Mouse (Mus musculus) erythroblast, adult 5-6 weeks (primary cell): ENCODE data around the gene Prcp. TPM values are rescaled to one million over a fixed set of nuclear protein-coding genes. Genes with fewer than 3 reads are reported as not detected.
"Not testable (repeated sequence)": the region's sequence is repeated elsewhere in the genome, so short reads cannot be mapped to it uniquely, and the experiment has no call there.

ENCODE experiments used
- ATAC-seq: replicated peaks from 2 replicates; pipeline ENCODE4 v1.8.0; 2016; ENCODE audit warnings: moderate number of reproducible peaks, mild to moderate bottlenecking, moderate TSS enrichment, inconsistent platforms; ENCODE audit not compliant: poor library complexity, low FRiP score, severe bottlenecking
- total RNA-seq, 2 experiments: library from RNA; stranded (forward) in 1 of 2; stranded (reverse) in 1 of 2; fragments of 150-400 nt in 1 of 2; fragments of 200-764, 138-1000 nt in 1 of 2; gene quantifications; 2 replicates each; pipeline versions ENCODE4 v1.2.3 to v1.2.4; 2015 to 2017; ENCODE audit warnings: low replicate concordance in 2 of 2

The Prcp gene
- total RNA-seq, 2 experiments from 2014 or later, result 22.8 to 37.5 TPM

GRCm38 (mm10) chr7:92967381-92968127 lies 93.3 kb downstream of the Prcp start:
- ATAC-seq, result no peak

GRCm38 (mm10) chr7:92977429-92977828 lies 103.2 kb downstream of the Prcp start:
- ATAC-seq, result no peak

- ATAC-seq, result no peak; the same call in 1 of the 2 replicates
Observed at GRCm38 (mm10) chr7:92978225-92978624, 104.0 kb downstream of the Prcp start.

GRCm38 (mm10) chr7:92978720-92979119 lies 104.5 kb downstream of the Prcp start:
- ATAC-seq, result not testable (repeated sequence)

- no peak for ATAC-seq
Observed at GRCm38 (mm10) chr7:92980741-92981140, 106.5 kb downstream of the Prcp start.

GRCm38 (mm10) chr7:92981864-92982263 lies 107.6 kb downstream of the Prcp start:
- no peak for ATAC-seq

Other genes with a start within 250 kb of the Prcp start
- gene Ankrd42, start 237.3 kb upstream of the Prcp start, total RNA-seq (2015; ENCODE audit: low replicate concordance), result not detected in 2 replicates
- gene Ankrd42, start 237.3 kb upstream of the Prcp start, total RNA-seq (2017; ENCODE audit: low replicate concordance), result 0.77 and 0.84 TPM in 2 replicates
- 119 and 186 TPM in 2 replicates for gene Pcf11, start 204.5 kb upstream of the Prcp start, total RNA-seq (2015; ENCODE audit: low replicate concordance)
- gene Pcf11, start 204.5 kb upstream of the Prcp start, total RNA-seq (2017; ENCODE audit: low replicate concordance), result 118 and 141 TPM in 2 replicates
- gene Rab30, start 132.9 kb upstream of the Prcp start, total RNA-seq (2015; ENCODE audit: low replicate concordance), result 30.4 and 43.3 TPM in 2 replicates
- 15.8 and 25.8 TPM in 2 replicates for gene Rab30, start 132.9 kb upstream of the Prcp start, total RNA-seq (2017; ENCODE audit: low replicate concordance)
- gene Ddias, start 223 bp upstream of the Prcp start, total RNA-seq (2015; ENCODE audit: low replicate concordance), result 6.7 and 9.4 TPM in 2 replicates
- gene Ddias, start 223 bp upstream of the Prcp start, total RNA-seq (2017; ENCODE audit: low replicate concordance), result 7.6 and 10.9 TPM in 2 replicates
- gene Fam181b, start 205.4 kb downstream of the Prcp start, total RNA-seq (2015; ENCODE audit: low replicate concordance), result not detected in 2 replicates
- gene Fam181b, start 205.4 kb downstream of the Prcp start, total RNA-seq (2017; ENCODE audit: low replicate concordance), result not detected in 2 replicates